Mouse (Mus musculus) left cerebral cortex, adult 9 months (tissue): ENCODE data around the gene A630010A05Rik.
"Not testable (repeated sequence)": the region's sequence is repeated elsewhere in the genome, so short reads cannot be mapped to it uniquely, and the experiment has no call there.

Experiments used
- DNase-seq, 2 experiments: peaks; one replicate each; pipeline ENCODE4 v3.0.0; 2022; ENCODE audit warnings: low spot score in 2 of 2

A630010A05Rik gene

GRCm38 (mm10) chr16:14562017-14562416 is at the start of gene A630010A05Rik:
Gene A630010A05Rik (plus strand): TSS chr16:14562317.
- DNase-seq = no peak

- DNase-seq = no peak
Measured at GRCm38 (mm10) chr16:14535766-14536165, 26.4 kb upstream of the A630010A05Rik start.

- not testable (repeated sequence) for DNase-seq
Measured at GRCm38 (mm10) chr16:14557191-14557590, 4.9 kb upstream of the A630010A05Rik start.
